Mouse (Mus musculus) ES-E14 (cell line): ENCODE measurements around the gene Dis3l. TPM values are rescaled to one million over a fixed set of nuclear protein-coding genes. Genes with fewer than 3 reads are reported as not detected.
A peak's percentile ranks its signal among the peaks of the same experiment; 100 is the strongest.
"Not testable (repeated sequence)": the region's sequence is repeated elsewhere in the genome, so short reads cannot be mapped to it uniquely, and the experiment has no call there.

Source experiments
- DNase-seq: peaks from one replicate; pipeline ENCODE4 v3.0.0-alpha.2; 2013; ENCODE audit warnings: low read depth, low spot score
- H3K27ac ChIP-seq: 2 replicates; pipeline ENCODE4 v1.5.1; 2012; ENCODE audit warnings: low read depth, mild to moderate bottlenecking, low read length, moderate library complexity, mixed read lengths; ENCODE audit not compliant: poor library complexity, insufficient read depth, severe bottlenecking
- H3K36me3 ChIP-seq: 2 replicates; pipeline ENCODE4 v1.6.1; 2012; ENCODE audit warnings: mild to moderate bottlenecking, low read length, moderate library complexity, mixed read lengths; ENCODE audit not compliant: control insufficient read depth, poor library complexity, insufficient read depth, severe bottlenecking
- H3K4me1 ChIP-seq, 2 experiments: fragments of 150-350 bp in 1 of 2; sonication (generic) in 1 of 2; 2 replicates each; pipeline ENCODE4 v1.6.1; 2012; ENCODE audit warnings: low read length in 2 of 2, mild to moderate bottlenecking in 1 of 2, mixed read lengths in 1 of 2; ENCODE audit not compliant: control insufficient read depth in 2 of 2, insufficient read depth in 2 of 2, poor library complexity in 1 of 2
- H3K4me3 ChIP-seq, 2 experiments: fragments of 150-350 bp in 1 of 2; sonication (generic) in 1 of 2; 2 replicates each; pipeline ENCODE4 v1.5.1; 2012; ENCODE audit warnings: low read length in 2 of 2, low read depth in 1 of 2, mild to moderate bottlenecking in 1 of 2, mixed read lengths in 1 of 2; ENCODE audit not compliant: insufficient read depth in 1 of 2, poor library complexity in 1 of 2, severe bottlenecking in 1 of 2
- H3K9ac ChIP-seq: 2 replicates; pipeline ENCODE4 v1.6.1; 2012; ENCODE audit warnings: low read depth, mild to moderate bottlenecking, low read length, mixed read lengths; ENCODE audit not compliant: poor library complexity, insufficient read depth, severe bottlenecking
- H3K9me3 ChIP-seq: fragments of 150-350 bp; sonication (generic); 2 replicates; pipeline ENCODE4 v1.6.1; 2012; ENCODE audit warnings: low read depth, mild to moderate bottlenecking, low read length; ENCODE audit not compliant: control insufficient read depth, insufficient read depth
- CHD2 ChIP-seq: IDR thresholded peaks from 2 replicates; pipeline ENCODE4 v1.6.1; 2014; ENCODE audit warnings: mild to moderate bottlenecking, low read depth, low read length, inconsistent platforms
- HCFC1 ChIP-seq: IDR thresholded peaks from 2 replicates; pipeline ENCODE4 v1.6.1; 2012; ENCODE audit warnings: low read length, inconsistent platforms, borderline replicate concordance; ENCODE audit not compliant: insufficient read depth
- MAFK ChIP-seq: IDR thresholded peaks from 2 replicates; pipeline ENCODE4 v1.6.1; 2014; ENCODE audit warnings: mild to moderate bottlenecking, low read depth, low read length, inconsistent platforms; ENCODE audit not compliant: insufficient read depth
- ZC3H11A ChIP-seq: IDR thresholded peaks from 2 replicates; pipeline ENCODE4 v1.6.1; 2012; ENCODE audit warnings: low read depth, mild to moderate bottlenecking, inconsistent platforms, low read length, borderline replicate concordance
- ZNF384 ChIP-seq: IDR thresholded peaks from 2 replicates; pipeline ENCODE4 v1.6.1; 2012; ENCODE audit warnings: low read depth, low read length, inconsistent platforms
- in situ Hi-C, 2 experiments: fragments of 600-800 bp; cut with MboI; formaldehyde crosslinking; loops; one replicate each; pipeline ENCODE4 v1.15.1; 2025; ENCODE audit warnings: low sequenced_read_pairs in 2 of 2, inconsistent platforms in 1 of 2; ENCODE audit not compliant: unreplicated experiment in 2 of 2
- total RNA-seq: library from RNA; depleted of rRNA; stranded (reverse); fragments of 300-350 nt; gene quantifications from 2 replicates; pipeline ENCODE4 v1.2.3, GENCODE M21; 2012

The Dis3l gene
- total RNA-seq, 1 experiment: 11.2 TPM

DNA sequence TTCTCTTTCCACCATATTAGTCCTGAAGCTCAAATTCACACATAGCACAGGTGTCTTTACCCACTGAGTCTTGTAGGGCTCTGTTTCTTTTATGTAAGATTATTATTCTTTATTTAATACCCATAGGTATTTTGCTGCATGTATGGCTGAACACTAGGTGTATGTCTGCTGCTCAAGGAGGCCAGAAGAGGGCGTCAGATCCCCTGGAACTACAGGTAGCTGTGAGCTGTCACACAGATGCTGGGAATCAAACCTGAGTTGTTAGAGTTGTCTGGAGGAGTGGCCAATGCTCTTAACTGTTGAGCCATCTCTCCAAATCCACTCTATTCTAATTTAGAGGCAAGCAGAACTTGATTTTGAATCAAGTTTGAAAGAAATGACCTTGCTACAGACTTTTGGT lies 29.0 kb downstream of the Dis3l start:
- TF ChIP-seq ZC3H11A (0 out of 2 replicates have a peak, but pooled peaks have one; percentile 31), HCFC1 (no peak), ZNF384 (no peak)

GRCm38 (mm10) chr9:64310996-64311785 lies 29.9 kb downstream of the Dis3l start:
- no peak overlapping the region for H3K4me3 ChIP-seq
- in situ Hi-C loops: no loop called here
- no peak for DNase-seq
- H3K36me3 ChIP-seq: no peaks in the 10 kb centered on the region
- peaks cover 0 to 7% of the 10 kb centered on the region in 2 experiments; a peak in 2 of 4 replicates for H3K4me1 ChIP-seq
- TF ChIP-seq ZC3H11A: no peak
- no peak for TF ChIP-seq ZNF384
- no peak for TF ChIP-seq HCFC1
- TF ChIP-seq CHD2: no peak
- no peak for TF ChIP-seq MAFK
- H3K9me3 ChIP-seq: no peaks in the 10 kb centered on the region
- H3K27ac ChIP-seq: no peak overlapping the region
- H3K9ac ChIP-seq: no peak overlapping the region

More for the DNA sequence above, 29.0 kb downstream of the Dis3l start:
- H3K4me3 ChIP-seq: no peak overlapping the region
- DNase-seq: no peak
- H3K9me3 ChIP-seq: no peaks in the 10 kb centered on the region
- no peaks in the 10 kb centered on the region for H3K36me3 ChIP-seq
- no peak overlapping the region for H3K27ac ChIP-seq
- H3K4me1 ChIP-seq: peaks cover 0 to 4% of the 10 kb centered on the region in 2 experiments; a peak in 2 of 4 replicates
- in situ Hi-C loops: no loop called here
- no peak overlapping the region for H3K9ac ChIP-seq

DNA sequence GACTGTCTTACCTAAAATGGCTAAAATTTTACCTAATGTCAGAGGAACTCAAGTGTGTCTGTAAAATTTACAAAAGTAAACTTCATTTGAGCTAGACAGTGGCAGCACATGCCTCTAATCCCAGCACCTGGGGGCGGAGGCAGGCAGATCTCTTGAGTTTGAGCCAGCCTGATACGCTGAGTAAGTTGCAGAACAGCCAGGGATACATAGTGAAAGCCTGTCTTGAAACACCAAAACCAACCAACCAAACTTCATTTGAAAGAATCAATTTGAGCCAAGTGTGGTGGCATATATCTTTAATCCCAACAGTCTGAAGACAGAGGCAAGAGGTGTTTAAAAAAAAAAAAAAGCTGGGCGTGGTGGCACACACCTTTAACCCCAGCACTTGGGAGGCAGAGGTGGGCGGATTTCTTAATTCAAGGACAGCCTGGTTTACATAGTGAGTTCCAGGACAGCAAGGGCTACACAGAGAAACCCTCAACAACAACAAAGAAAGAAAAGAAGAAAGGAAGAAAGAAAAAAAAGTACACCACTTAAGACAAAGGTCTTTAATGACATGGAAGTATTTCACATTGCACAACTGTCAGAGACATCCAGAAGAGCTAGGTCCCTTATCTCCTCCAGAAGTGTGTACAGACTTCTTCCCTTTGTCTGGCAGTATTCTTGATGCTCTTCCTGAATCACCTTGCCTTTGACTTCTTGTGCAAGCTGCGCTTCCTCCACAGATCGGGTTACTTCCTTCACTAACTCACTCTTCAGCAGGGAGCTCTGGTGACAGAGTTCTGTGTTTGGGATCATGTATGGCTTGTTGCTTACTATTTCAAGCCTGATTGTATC lies 34.4 kb downstream of the Dis3l start:
- TF ChIP-seq ZNF384 (peak; percentile 76), ZC3H11A (no peak)
- no peaks in the 10 kb centered on the region for H3K9me3 ChIP-seq
- DNase-seq: no peak
- H3K4me3 ChIP-seq: no peak overlapping the region
- H3K4me1 ChIP-seq: peaks cover 0 to 8% of the 10 kb centered on the region in 2 experiments; a peak in 2 of 4 replicates
- in situ Hi-C loops: no loop called here
- H3K27ac ChIP-seq: no peak overlapping the region
- H3K9ac ChIP-seq: no peak overlapping the region
- peaks cover 16% of the 10 kb centered on the region for H3K36me3 ChIP-seq

DNA sequence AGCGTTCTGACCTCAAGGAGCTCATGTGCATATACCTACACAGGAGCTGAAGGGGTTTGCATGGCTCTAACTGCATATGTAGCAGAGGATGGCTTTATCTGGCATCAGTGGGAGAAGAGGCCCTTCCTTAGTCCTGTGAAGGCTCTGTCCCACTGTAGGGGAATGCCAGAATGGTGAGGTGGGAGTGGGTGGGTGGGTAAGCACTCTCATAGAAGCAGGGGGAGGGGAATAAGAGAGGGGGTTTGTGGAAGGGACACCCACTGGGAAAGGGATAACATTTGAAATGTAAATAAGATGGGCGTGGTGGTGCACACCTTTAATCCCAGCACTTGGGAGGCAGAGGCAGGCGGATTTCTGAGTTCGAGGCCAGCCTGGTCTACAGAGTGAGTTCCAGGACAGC lies 38.0 kb downstream of the Dis3l start:
- H3K27ac ChIP-seq, H3K9me3 ChIP-seq, H3K4me1 ChIP-seq, H3K4me3 ChIP-seq, in situ Hi-C loops, H3K9ac ChIP-seq, DNase-seq: not testable (repeated sequence)
- H3K36me3 ChIP-seq: peaks cover 23% of the 10 kb centered on the region
